Mouse (Mus musculus) testis, adult 2 months (tissue): ENCODE measurements at regions not wholly inside any gene's neighbourhood (a gene's known extent, or its start where the extent isn't known, plus 50 kb on each side); places are given as distances from the start of the nearest gene placed in this dataset.

ENCODE experiments used
- CTCF ChIP-seq: fragments of 200-500 bp; IDR thresholded peaks from 2 replicates; pipeline ENCODE4 v1.5.1; 2012; ENCODE audit warnings: low read depth, mild to moderate bottlenecking, inconsistent platforms, low read length, moderate library complexity; ENCODE audit not compliant: control insufficient read depth, insufficient read depth, insufficient replicate concordance
- POLR2A ChIP-seq: fragments of 200-500 bp; IDR thresholded peaks from 2 replicates; pipeline ENCODE4 v1.6.1; 2012; ENCODE audit warnings: low read depth, mild to moderate bottlenecking, inconsistent platforms, low read length, moderate library complexity; ENCODE audit not compliant: control insufficient read depth

DNA sequence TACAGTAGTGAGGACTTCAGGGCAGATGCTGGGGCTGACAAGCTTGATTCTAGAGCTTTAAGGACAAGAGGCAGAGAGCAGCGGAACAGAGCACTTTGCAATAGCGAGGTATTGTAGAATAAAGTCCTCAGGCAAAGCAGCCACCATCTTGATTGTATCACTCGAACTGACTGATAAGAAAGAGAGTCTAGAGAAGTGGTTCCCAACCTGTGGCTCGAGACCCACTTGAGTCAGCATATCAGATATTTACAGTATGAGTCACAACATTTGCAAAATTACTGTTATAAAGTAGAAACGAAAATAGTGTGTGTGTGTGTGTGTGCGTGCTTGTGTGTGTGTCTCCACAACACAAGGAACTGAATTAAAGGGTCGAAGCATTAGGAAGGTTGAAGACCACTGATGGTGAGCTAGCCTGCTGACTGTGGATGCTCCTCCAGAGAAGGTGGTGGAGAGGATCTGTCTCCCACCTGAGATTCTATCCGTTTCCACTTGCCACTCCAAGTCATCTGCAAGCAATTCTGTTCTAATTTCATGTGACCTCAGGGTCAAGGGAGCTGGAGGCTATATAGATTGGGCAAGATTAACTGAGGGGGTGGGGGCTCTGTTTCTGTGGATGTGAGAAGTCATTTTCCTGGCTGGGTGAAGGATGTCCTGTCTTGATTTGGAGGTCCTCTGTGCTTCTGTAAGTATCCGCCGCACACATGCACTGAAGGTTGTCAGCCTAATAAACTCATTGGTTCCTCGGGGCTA, 115.0 kb downstream of the Phlda1 start:
- no peak for TF ChIP-seq CTCF
- TF ChIP-seq POLR2A = no peak
